Mouse (Mus musculus): ENCODE results near the gene Serpinh1.

The Serpinh1 gene

DNA sequence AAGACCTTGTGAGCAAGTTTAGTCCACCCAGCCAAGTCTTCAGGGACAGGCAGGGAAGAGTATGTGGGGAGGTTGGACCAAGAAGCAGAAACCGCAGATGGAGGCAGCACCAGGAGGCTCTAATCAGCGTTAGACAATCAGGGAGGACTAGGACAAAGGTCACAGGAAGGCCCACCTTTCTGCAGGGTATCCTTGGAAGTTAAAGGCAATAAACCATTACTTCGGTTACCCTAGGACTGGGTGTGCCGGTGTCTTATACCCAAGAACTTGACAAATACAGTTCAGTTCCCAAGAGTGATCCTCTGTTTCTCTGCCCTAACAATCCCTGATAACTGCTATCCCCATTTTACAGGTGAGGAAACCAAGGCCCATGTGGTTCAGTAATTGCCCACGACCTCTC lies 23.0 kb downstream of the Serpinh1 start:
- no peak for DNase-seq (ENCODE audit: extremely low spot score, low read depth, low spot score)

DNA sequence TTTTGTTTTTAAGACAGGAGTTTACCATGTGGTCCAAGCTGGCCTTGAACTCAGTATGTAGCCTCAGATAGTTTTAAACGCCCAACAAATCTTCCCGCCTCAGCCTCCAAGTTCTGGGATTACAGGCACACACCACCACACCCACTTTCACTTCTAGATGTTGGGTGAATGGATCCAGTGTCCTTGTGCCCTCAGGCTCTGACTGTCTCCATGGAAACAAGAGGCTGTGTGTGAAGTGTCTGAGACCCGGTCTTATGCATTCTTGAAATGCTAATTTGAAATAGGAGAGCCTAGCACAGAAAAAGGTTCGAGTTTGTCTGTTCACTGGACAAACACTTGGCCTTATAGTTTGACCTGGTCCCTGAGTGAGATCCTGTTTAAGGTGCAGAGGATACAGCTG lies 24.2 kb downstream of the Serpinh1 start:
- no peak for DNase-seq (ENCODE audit: extremely low spot score, low read depth, low spot score)

DNA sequence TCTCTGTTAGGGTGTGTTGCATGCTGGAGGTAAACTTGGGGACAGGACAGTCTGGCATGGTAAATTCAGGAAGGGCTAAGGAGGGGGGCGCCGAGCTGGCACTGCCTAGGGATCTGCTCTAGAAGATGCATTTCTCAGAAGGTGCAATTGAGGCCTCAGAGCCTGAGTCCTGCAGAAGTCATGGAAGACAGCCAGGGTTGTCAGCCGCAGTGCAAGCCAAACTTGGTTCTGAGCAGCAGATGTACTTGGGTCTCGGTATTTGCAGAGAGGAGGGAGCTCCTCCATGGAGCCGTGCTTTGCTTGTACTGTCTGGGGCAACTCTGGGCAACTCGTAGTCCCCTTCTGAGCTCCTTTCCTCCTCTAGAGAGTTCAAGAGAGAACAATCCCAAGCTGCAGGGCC lies 26.9 kb downstream of the Serpinh1 start:
- DNase-seq (ENCODE audit: extremely low spot score, low read depth, low spot score), result no peak

DNA sequence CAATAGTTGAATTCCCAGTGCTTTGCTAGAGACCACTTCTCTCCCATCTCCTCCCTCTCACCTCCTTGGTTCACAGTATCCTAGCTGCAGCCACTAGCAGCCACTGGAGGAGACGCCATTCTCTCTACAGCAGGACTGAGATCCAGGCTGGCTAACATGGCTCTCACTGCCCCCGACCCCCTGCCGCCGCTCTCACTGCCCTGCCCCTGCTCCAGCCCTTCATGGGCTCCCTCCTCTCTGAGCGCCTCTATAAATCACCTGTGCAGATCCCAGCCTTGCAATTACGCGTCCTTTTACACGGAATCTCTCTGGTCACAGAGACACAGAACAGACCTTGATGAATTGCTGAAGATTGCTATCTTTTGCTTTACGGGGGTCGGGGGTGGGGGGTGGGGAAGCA lies 28.2 kb downstream of the Serpinh1 start:
- DNase-seq (ENCODE audit: extremely low spot score, low read depth, low spot score), result no peak

DNA sequence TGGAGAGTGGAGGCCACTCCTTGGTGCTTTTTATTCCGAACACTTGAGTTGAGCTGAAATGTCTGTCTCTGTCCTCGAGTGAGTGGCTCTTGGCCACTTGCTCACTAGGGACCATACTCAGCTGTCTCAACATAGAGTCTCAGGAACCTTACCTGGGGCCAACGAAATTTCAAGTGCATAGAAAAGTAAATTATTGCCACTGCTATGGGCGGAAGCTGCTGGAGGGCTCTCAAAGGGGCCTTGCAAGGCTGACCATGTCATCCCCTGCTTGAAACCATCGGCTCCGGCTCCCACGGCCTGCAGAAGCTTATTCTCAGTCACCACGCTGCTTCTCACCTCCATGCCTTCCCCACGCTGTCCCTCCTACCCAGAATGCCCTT lies 29.7 kb downstream of the Serpinh1 start:
- DNase-seq (ENCODE audit: extremely low spot score, low read depth, low spot score), result no peak

DNA sequence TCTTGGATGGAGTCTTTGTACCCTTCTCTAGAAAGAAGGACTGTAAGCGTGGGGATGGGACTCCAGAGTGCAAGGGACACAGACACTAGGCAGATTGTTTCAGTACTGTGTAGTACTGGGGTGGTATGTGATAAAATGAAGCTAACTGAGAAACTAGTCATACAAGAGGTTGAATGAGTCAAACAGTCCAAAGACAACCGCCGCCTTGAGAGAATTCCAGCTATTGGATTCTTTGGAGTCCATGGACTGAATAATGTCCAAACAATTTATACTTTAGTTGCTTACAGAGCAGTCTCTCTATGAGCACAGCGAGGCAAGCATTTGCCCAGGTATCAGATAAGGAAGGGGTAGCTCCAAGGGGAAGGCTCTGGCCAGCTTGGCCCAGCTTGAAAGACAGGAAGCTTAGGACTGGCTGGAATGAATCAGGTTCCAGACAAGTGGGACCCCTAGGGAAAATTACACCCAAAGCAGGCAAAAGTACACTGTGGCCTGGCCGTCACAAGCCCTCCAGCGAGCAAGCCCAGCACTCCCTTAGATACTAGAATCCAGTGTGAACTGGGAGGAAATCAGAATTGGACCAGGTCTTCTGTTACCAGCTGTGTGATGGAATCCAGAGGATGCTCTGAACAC lies 30.2 kb downstream of the Serpinh1 start:
- DNase-seq (ENCODE audit: extremely low spot score, low read depth, low spot score), result no peak

DNA sequence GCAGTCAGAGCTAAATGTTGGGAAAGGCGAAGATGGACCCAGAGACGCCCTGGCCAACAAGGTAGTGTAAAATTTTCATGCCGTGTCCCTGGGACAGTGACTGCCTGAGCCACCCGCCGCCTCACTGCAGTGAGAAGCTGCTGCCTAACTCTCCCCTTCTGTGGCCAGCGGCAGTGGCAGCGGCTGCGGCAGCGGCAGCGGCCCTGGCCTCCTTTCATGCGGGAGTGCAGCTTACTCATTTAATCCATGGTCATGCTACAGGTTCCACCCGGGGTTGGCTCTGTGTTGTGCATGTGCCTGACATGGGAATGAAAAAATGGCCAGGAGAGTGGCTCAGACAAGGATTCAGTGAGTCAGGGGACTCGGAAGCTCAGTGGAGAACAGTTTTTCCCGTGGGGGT lies 32.5 kb downstream of the Serpinh1 start:
- no peak for DNase-seq (ENCODE audit: extremely low spot score, low read depth, low spot score)

DNA sequence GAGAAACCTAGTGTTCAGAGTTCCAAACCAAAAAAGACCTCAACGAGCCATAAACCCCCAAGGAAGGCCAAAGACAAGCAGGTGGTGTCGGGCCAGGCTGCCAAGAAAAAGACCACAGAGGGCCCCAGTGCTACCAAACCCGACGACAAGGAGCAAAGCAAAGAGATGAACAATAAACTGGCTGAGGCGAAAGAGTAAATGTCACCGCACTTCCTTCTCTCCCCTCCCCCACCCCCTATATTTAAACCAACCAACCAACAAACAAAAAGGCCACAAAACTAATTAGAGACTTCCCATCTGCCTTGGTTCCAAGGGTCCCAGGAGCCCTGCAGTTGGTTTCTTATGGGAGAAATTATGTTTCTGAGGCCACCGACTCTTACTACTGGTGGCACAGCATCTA lies 35.6 kb downstream of the Serpinh1 start:
- DNase-seq (ENCODE audit: extremely low spot score, low read depth, low spot score), result no peak

DNA sequence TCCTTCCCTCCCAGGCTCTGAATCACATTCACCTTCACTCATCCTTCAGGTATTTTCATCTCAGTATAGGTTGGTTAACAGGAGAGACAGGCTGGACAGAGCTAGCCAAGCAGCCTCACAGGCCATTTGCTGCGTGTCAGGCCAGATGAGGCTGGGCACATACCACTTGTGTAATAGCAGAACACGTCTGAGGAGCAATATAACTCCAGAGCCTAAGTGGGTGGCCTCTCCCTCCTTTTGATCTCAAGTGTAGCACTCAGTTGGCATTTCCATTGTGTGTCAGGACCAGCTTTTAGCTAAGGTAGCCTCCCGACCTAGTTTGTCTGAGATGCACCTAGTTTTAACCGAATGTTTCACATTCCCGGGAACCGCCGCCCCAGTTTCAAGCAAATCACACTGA lies 36.8 kb downstream of the Serpinh1 start:
- no peak for DNase-seq (ENCODE audit: extremely low spot score, low read depth, low spot score)

DNA sequence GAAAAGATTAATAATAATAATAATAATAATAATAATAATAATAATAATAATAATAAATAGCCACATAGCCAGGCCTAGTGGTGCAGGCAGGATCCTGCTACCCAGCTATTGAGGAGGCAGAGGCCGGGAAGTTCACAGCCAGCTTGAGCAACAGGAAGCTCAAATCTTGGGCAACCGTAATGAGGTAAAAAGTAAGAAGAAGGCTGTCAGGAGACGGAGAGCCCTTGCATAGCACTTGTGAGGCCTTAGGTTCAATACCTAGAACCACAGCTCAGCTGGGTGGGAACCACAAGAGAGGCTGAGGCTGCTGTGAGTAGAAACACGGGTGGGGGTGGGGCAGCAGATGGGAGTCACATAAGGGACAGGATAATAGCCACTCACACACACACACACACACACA lies 38.5 kb downstream of the Serpinh1 start:
- no peak for DNase-seq (ENCODE audit: extremely low spot score, low read depth, low spot score)

DNA sequence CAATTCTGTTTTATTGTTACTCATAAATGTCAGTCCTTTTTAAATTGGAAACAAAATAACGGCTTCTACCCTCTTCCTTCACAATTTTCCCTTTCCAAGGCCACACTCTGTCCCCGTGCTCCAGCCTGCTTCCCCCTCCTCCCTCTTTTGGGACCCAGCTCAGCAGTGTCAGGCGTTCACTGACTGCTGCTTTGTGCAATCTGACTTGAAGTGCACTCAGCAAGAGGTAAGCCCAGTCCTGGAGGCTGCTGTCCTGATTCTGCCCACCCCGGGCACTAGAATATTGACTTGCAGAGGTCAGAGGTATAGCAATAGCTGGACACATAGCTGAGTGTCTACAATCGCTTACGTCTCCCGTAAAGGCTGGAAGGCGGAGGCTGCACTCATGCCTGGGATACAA lies 39.8 kb downstream of the Serpinh1 start:
- DNase-seq (ENCODE audit: extremely low spot score, low read depth, low spot score), result no peak

DNA sequence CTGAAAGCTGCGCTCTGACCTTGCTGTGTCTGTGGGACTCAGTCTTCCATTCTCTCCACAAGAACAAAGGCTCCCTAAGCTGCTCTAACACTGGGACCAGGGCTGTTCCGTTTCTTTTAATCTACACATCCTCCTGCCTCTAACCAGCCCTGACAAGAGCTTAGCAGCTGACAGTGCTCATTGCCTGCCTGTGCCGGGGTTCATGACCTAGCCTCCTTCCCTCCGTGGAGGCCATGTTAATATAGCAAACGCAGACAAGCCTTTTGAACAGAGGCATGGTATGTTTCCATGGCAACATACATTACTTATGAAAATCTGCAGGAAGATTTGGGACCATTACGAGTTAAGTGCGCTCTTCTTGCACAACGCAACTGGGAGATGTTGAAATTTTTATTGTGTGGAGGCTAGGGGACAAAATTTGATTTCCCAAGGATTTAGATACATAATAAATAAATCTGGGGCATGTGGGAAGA lies 40.3 kb downstream of the Serpinh1 start:
- DNase-seq (ENCODE audit: extremely low spot score, low read depth, low spot score), result no peak

DNA sequence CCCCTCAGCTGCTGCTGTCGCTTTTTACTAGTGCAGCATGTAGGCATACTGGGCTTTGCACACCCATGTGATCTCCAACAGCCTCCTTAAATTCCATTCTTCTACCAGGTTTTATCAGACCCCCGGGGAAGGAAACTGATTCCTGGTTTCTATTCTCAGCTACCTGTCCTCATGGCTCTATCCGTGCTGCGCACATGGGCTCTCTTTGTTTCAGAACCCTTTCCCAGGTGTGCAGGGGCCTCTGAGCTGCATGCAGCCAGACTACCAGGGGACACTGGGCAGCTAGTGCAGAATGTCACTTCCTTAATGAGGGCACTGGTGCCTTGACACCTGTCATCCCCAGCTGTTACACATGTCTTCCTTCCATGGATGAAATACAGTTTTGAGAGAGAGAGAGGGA lies 41.0 kb downstream of the Serpinh1 start:
- DNase-seq (ENCODE audit: extremely low spot score, low read depth, low spot score), result no peak

DNA sequence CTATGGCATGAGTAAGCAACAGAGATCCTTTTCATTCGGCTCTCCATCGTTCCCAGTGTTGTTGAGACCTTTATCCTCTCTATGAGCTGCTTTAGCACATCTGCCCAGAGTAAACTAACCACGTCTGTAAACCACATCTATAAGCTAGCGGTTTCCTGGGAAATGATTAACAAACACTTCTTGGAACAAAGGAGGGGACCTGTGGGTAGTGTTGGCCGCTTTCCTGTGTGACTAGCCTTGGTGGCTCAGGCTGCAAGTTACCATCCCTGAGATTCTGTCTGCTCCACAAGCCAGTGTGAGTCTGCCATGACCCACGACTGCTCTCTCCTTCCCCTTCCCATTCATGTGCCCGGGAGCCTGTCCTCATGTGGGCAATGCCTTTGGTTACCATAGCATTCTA lies 41.6 kb downstream of the Serpinh1 start:
- no peak for DNase-seq (ENCODE audit: extremely low spot score, low read depth, low spot score)

DNA sequence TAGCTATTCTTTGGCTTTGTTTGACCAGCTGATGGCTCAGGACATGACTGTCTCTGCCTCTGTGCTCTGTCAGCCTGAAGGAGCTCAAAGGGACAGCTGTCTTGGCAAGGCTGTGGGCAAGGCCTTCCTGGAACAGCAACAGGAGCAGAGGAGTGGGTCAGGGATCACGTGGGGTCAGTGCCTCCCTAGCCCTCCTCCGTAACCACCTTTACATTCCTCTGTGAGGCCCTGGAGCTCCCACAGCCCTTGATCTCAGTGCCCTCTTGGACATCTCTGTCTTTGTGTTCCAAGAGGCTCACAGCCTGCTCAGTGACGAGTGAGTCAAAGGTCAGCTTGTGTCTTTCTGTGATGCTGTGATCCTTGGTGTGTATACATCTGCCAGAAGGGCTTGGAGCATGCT lies 46.4 kb downstream of the Serpinh1 start:
- no peak for DNase-seq (ENCODE audit: extremely low spot score, low read depth, low spot score)

DNA sequence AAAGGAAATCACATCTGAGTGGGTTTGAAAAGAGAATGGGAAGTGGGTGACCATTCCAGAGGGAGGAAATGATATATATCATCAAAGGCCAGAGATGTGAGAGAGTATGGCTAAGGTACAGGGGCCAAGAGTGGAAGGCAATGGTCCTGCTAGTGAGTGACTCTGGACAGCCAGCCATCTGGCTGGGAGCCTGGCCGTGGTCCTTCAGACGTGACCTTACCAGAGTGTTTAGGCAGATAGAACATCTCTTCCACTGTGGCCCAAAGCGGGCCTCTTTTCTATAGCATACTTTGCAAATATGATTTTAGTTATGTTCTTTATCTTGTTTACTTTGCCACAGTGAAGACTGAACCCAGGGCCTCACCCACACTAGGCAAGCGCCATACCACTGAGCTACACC lies 47.4 kb downstream of the Serpinh1 start:
- DNase-seq (ENCODE audit: extremely low spot score, low read depth, low spot score), result no peak

DNA sequence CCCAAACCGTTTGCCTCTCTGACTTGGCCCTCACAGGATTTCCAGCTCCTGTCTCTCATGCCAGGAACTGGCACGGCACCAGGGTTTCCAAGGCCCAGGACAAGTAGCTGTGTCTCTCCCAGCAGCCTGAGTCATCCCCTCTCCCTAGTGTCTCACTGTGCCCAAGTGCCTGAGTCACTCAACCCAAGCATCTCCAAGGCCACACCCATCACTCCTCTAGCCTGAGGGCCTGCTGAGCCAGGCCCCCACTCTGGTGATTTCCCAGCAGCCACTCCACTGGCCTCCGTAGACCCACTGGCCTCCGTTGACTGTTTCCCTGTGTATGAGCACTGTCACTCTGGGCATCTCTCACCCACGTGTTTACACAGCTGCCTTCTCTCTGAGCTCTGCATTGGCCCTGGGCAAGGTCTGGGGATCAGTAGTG lies 48.1 kb downstream of the Serpinh1 start:
- no peak for DNase-seq (ENCODE audit: extremely low spot score, low read depth, low spot score)

DNA sequence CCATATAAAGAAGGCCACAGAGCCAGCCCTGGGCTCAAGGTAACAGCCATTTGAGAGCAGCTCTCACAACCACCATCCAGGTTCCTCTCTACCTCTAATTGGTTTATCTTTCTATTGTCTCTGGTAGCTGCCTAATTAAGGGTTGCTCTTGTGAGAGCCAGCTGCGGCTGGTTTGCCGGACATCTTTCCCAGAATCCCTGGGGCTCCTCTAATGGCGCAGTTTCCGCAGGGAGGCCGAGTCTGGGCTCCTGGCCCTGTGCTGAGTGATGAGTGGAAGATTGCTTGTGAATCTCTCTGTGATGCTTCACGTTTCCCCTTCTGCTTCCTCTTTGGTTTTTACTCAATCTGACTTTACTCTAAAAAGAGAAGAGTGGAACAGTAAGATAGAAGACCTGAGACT lies 49.0 kb downstream of the Serpinh1 start:
- no peak for DNase-seq (ENCODE audit: extremely low spot score, low read depth, low spot score)

DNA sequence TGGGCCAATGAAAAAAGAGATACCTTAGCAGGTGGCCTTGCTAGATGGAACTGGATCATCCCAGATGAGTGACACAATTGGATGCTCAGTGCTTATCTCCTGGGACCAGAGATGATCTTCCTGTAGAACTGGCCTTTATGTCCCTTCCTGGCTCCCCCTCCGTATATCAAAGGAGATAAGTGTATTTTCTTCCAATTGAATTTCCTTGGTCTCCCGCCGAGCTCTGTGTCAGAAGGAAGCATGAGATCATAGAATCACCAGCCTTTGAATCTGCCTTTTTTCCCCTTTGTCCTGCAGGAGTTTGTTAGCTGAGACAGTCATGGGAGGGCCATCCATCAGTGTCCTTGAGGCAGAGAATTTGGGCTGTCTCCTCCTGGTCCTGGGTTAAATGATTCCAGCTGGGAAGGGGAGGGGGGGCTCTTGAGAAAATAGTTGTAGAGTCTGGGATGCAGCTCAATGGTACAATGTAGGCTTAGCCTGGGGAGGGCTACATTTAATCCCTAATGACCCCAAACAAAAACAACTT lies 52.3 kb downstream of the Serpinh1 start:
- DNase-seq (ENCODE audit: extremely low spot score, low read depth, low spot score), result no peak

All from hindlimb bud, embryonic 11.5 days (tissue).